Mouse (Mus musculus) CH12.LX (cell line): ENCODE data around the gene Nudt15. TPM values are rescaled to one million over a fixed set of nuclear protein-coding genes. Genes with fewer than 3 reads are reported as not detected.

Source experiments
- DNase-seq: peaks from one replicate; pipeline ENCODE4 v3.0.0-alpha.2; 2013; ENCODE audit errors: extremely low read depth
- H3K27ac ChIP-seq: 2 replicates; pipeline ENCODE4 v1.5.1; 2012; ENCODE audit warnings: low read depth, mild to moderate bottlenecking, control low read depth, moderate library complexity; ENCODE audit not compliant: insufficient read depth
- H3K27me3 ChIP-seq: replicated peaks from 2 replicates; pipeline ENCODE3; 2012; ENCODE audit warnings: inconsistent platforms
- H3K36me3 ChIP-seq, 2 experiments: replicated peaks in 1 of 2; 2 replicates each; pipeline versions ENCODE3 to v1.6.1; 2012; ENCODE audit warnings: inconsistent platforms in 1 of 2, low read length in 1 of 2, mild to moderate bottlenecking in 1 of 2, mixed read lengths in 1 of 2, moderate library complexity in 1 of 2; ENCODE audit not compliant: control insufficient read depth in 1 of 2, insufficient read depth in 1 of 2
- H3K4me1 ChIP-seq, 2 experiments: 2 replicates each; pipeline ENCODE4 v1.6.1; 2012; ENCODE audit warnings: inconsistent platforms in 1 of 2, moderate library complexity in 1 of 2; ENCODE audit not compliant: insufficient read depth in 2 of 2, control insufficient read depth in 1 of 2
- H3K4me2 ChIP-seq: 2 replicates; pipeline ENCODE4 v1.6.1; 2012; ENCODE audit warnings: low read depth, mild to moderate bottlenecking, control low read depth; ENCODE audit not compliant: poor library complexity, insufficient read depth, severe bottlenecking
- H3K4me3 ChIP-seq, 3 experiments: fragments of 150-350 bp in 1 of 3; sonication (generic) in 1 of 3; replicated peaks in 1 of 3; 2 replicates each; pipeline versions ENCODE3 to v1.5.1; 2011 to 2012; ENCODE audit warnings: low read depth in 2 of 3, low read length in 2 of 3, mild to moderate bottlenecking in 2 of 3, moderate library complexity in 2 of 3, control low read depth in 1 of 3, improper control_type of control experiment in 1 of 3, inconsistent platforms in 1 of 3, mixed read lengths in 1 of 3; ENCODE audit not compliant: poor library complexity in 1 of 3
- H3K79me2 ChIP-seq: replicated peaks from 2 replicates; pipeline ENCODE4 v1.6.1; 2012; ENCODE audit warnings: mild to moderate bottlenecking, moderate library complexity; ENCODE audit not compliant: control insufficient read depth, poor library complexity, insufficient read depth, severe bottlenecking; ENCODE audit errors: extremely low read depth
- H3K9ac ChIP-seq: 2 replicates; pipeline ENCODE4 v1.6.1; 2012; ENCODE audit warnings: low read depth, mild to moderate bottlenecking, control low read depth, moderate library complexity; ENCODE audit not compliant: insufficient read depth
- H3K9me3 ChIP-seq: replicated peaks from 2 replicates; pipeline ENCODE3; 2012; ENCODE audit warnings: low read length, inconsistent platforms, mixed read lengths
- BHLHE40 ChIP-seq: IDR thresholded peaks from 2 replicates; pipeline ENCODE4 v1.6.1; 2011; ENCODE audit warnings: mild to moderate bottlenecking, low read depth, low read length, improper control_type of control experiment
- CHD2 ChIP-seq: IDR thresholded peaks from 2 replicates; pipeline ENCODE4 v1.6.1; 2011; ENCODE audit warnings: low read length, improper control_type of control experiment
- CTCF ChIP-seq, 2 experiments: IDR thresholded peaks in 1 of 2; conservative IDR thresholded peaks in 1 of 2; 2 replicates each; pipeline ENCODE4 v1.5.1; 2011 to 2012; ENCODE audit warnings: low read depth in 2 of 2, low read length in 2 of 2, improper control_type of control experiment in 1 of 2, inconsistent platforms in 1 of 2, mild to moderate bottlenecking in 1 of 2, moderate library complexity in 1 of 2
- E2F4 ChIP-seq: IDR thresholded peaks from 2 replicates; pipeline ENCODE4 v1.6.1; 2011; ENCODE audit warnings: low read depth, low read length, improper control_type of control experiment; ENCODE audit not compliant: insufficient replicate concordance
- ELF1 ChIP-seq: IDR thresholded peaks from 2 replicates; pipeline ENCODE4 v1.6.1; 2014; ENCODE audit warnings: low read depth, mild to moderate bottlenecking, inconsistent platforms, low read length, improper control_type of control experiment
- EP300 ChIP-seq: IDR thresholded peaks from 2 replicates; pipeline ENCODE4 v1.6.1; 2011; ENCODE audit warnings: low read length, improper control_type of control experiment
- IRF4 ChIP-seq: IDR thresholded peaks from 2 replicates; pipeline ENCODE4 v1.6.1; 2014; ENCODE audit warnings: low read depth, mild to moderate bottlenecking, inconsistent platforms, low read length, improper control_type of control experiment
- JUN ChIP-seq: IDR thresholded peaks from 2 replicates; pipeline ENCODE4 v1.6.1; 2011; ENCODE audit warnings: low read depth, mild to moderate bottlenecking, low read length, improper control_type of control experiment, moderate library complexity; ENCODE audit not compliant: insufficient read depth
- JUND ChIP-seq: conservative IDR thresholded peaks from 2 replicates; pipeline ENCODE4 v1.6.1; 2011; ENCODE audit warnings: low read depth, low read length, improper control_type of control experiment
- MAX ChIP-seq: IDR thresholded peaks from 2 replicates; pipeline ENCODE4 v1.6.1; 2011; ENCODE audit warnings: low read length, improper control_type of control experiment
- MEF2A ChIP-seq: IDR thresholded peaks from 2 replicates; pipeline ENCODE4 v1.6.1; 2014; ENCODE audit warnings: low read depth, mild to moderate bottlenecking, inconsistent platforms, low read length, improper control_type of control experiment, borderline replicate concordance
- MXI1 ChIP-seq: IDR thresholded peaks from 2 replicates; pipeline ENCODE4 v1.6.1; 2011; ENCODE audit warnings: mild to moderate bottlenecking, low read depth, low read length, improper control_type of control experiment
- NELFE ChIP-seq: IDR thresholded peaks from 2 replicates; pipeline ENCODE4 v1.6.1; 2011; ENCODE audit warnings: low read depth, low read length, improper control_type of control experiment
- POLR2A ChIP-seq: IDR thresholded peaks from 2 replicates; pipeline ENCODE4 v1.6.1; 2011; ENCODE audit warnings: low read depth, mild to moderate bottlenecking, improper control_type of control experiment, low read length
- RAD21 ChIP-seq: IDR thresholded peaks from 2 replicates; pipeline ENCODE4 v1.6.1; 2011; ENCODE audit warnings: low read depth, mild to moderate bottlenecking, low read length, improper control_type of control experiment, moderate library complexity
- RCOR1 ChIP-seq: conservative IDR thresholded peaks from 2 replicates; pipeline ENCODE4 v1.6.1; 2012; ENCODE audit warnings: low read depth, mild to moderate bottlenecking, inconsistent platforms, low read length, improper control_type of control experiment
- SMC3 ChIP-seq: IDR thresholded peaks from 2 replicates; pipeline ENCODE4 v1.6.1; 2011; ENCODE audit warnings: low read depth, low read length, improper control_type of control experiment
- TBP ChIP-seq: conservative IDR thresholded peaks from 2 replicates; pipeline ENCODE4 v1.6.1; 2011; ENCODE audit warnings: low read depth, low read length, improper control_type of control experiment
- UBTF ChIP-seq: IDR thresholded peaks from 2 replicates; pipeline ENCODE4 v1.6.1; 2012; ENCODE audit warnings: low read depth, mild to moderate bottlenecking, inconsistent platforms, low read length, improper control_type of control experiment, moderate library complexity
- ZC3H11A ChIP-seq: IDR thresholded peaks from 2 replicates; pipeline ENCODE4 v1.6.1; 2012; ENCODE audit warnings: low read depth, mild to moderate bottlenecking, inconsistent platforms, low read length, improper control_type of control experiment
- ZKSCAN1 ChIP-seq: IDR thresholded peaks from 2 replicates; pipeline ENCODE4 v1.6.1; 2012; ENCODE audit warnings: low read depth, inconsistent platforms, low read length, improper control_type of control experiment, borderline replicate concordance
- ZMIZ1 ChIP-seq: IDR thresholded peaks from 2 replicates; pipeline ENCODE4 v1.6.1; 2012; ENCODE audit warnings: low read depth, mild to moderate bottlenecking, inconsistent platforms, low read length, improper control_type of control experiment
- ZNF384 ChIP-seq: IDR thresholded peaks from 2 replicates; pipeline ENCODE4 v1.6.1; 2012; ENCODE audit warnings: low read depth, low read length, improper control_type of control experiment, inconsistent platforms
- dilution Hi-C: fragments of 300-500 bp; cut with MboI; formaldehyde crosslinking; loops from 2 replicates; pipeline ENCODE4 v1.14.3; 2020; ENCODE audit warnings: low sequenced_read_pairs; ENCODE audit not compliant: extremely low pct_unique_long_range_greater_than_20kb, extremely low pct_ligation_motif_present
- in situ Hi-C: fragments of 300-500 bp; cut with MboI; formaldehyde crosslinking; loops from 3 replicates; pipeline ENCODE4 v1.14.3; 2019; ENCODE audit warnings: low sequenced_read_pairs, low pct_ligation_motif_present, low pct_unique_long_range_greater_than_20kb, mixed read lengths
- polyA plus RNA-seq: library from polyadenylated mRNA; unstranded; fragments of >175 nt; gene quantifications from 2 replicates; pipeline ENCODE4 v1.2.1, GENCODE M21; 2012; ENCODE audit warnings: low read depth; ENCODE audit not compliant: insufficient read length
- total RNA-seq, 2 experiments: library from RNA; depleted of rRNA; stranded (reverse); fragments of 300-350 nt in 1 of 2; fragments of >200 nt in 1 of 2; gene quantifications; 2 replicates each; pipeline ENCODE4 v1.2.3; 2012 to 2014

Nudt15 gene
- total and polyA plus RNA-seq, 3 experiments = 2.5 to 9.0 (median 6.8) TPM

- Histone ChIP-seq H3K27me3 (no peaks in the 10 kb centered on the region), H3K4me1 (peaks cover 4 to 27% of the 10 kb centered on the region in 2 experiments), H3K79me2 (no peaks in the 10 kb centered on the region), H3K9ac (no peak overlapping the region), H3K4me3 (no peak overlapping the region), H3K36me3 (no peaks in the 10 kb centered on the region), H3K9me3 (no peaks in the 10 kb centered on the region), H3K4me2 (peak overlapping the region; percentile 64; the same call in 1 of the 2 replicates), H3K27ac (no peak overlapping the region)
- in situ Hi-C loops (no loop called here), dilution Hi-C loops (no loop called here)
- TF ChIP-seq RCOR1 (no peak), ZNF384 (no peak), MXI1 (no peak), E2F4 (no peak), CTCF (conservative IDR thresholded peaks at IDR 0.05 in 1 of 2, IDR thresholded peaks at IDR 0.05 in 1 of 2; ENCODE audit: low read depth in 2 of 2, low read length in 2 of 2) (peak; percentile 48 to 73), RAD21 (peak; percentile 82), TBP (0 out of 2 replicates have a peak, but pooled peaks have one; percentile 28), ZC3H11A (peak; percentile 42; the same call in 1 of the 2 replicates), JUND (no peak), SMC3 (peak; percentile 85), BHLHE40 (peak; percentile 91)
- peak; percentile 53 for DNase-seq
Measured at GRCm38 (mm10) chr14:73474636-73475093, 73.4 kb downstream of the Nudt15 start.

GRCm38 (mm10) chr14:73473670-73474460 lies 74.2 kb downstream of the Nudt15 start:
- Histone ChIP-seq H3K4me2 (no peak overlapping the region), H3K27me3 (no peaks in the 10 kb centered on the region), H3K79me2 (no peaks in the 10 kb centered on the region), H3K9me3 (no peaks in the 10 kb centered on the region), H3K27ac (no peak overlapping the region), H3K4me1 (peaks cover 4 to 27% of the 10 kb centered on the region in 2 experiments), H3K9ac (no peak overlapping the region), H3K36me3 (no peaks in the 10 kb centered on the region), H3K4me3 (no peak overlapping the region)
- in situ Hi-C loops (no loop called here), dilution Hi-C loops (no loop called here)
- no peak for DNase-seq
- no peak for TF ChIP-seq MAX
- no peak for TF ChIP-seq EP300
- no peak for TF ChIP-seq RCOR1
- no peak for TF ChIP-seq ZMIZ1
- no peak for TF ChIP-seq ZKSCAN1
- no peak for TF ChIP-seq MEF2A
- no peak for TF ChIP-seq ZC3H11A
- no peak for TF ChIP-seq SMC3
- TF ChIP-seq E2F4 = no peak
- no peak for TF ChIP-seq CHD2
- no peak for TF ChIP-seq JUN
- TF ChIP-seq ELF1 = no peak
- TF ChIP-seq POLR2A = no peak
- TF ChIP-seq IRF4 = no peak
- TF ChIP-seq UBTF = no peak
- no peak for TF ChIP-seq NELFE
